Mouse (Mus musculus) adrenal gland, postnatal 10 days (tissue): ENCODE data around the gene Gm3250. TPM values are rescaled to one million over a fixed set of nuclear protein-coding genes. Genes with fewer than 3 reads are reported as not detected.
"Not testable (repeated sequence)": the region's sequence is repeated elsewhere in the genome, so short reads cannot be mapped to it uniquely, and the experiment has no call there.

Source experiments
- DNase-seq: peaks from one replicate; pipeline ENCODE4 v3.0.0; 2021; ENCODE audit warnings: mixed read lengths
- long read RNA-seq, 2 experiments: library from polyadenylated mRNA; stranded (forward); transcript quantifications; one replicate each; pipeline ENCODE4 v2.0.0; 2021
- total RNA-seq, 2 experiments: library from RNA; stranded (reverse); gene quantifications; 2 replicates each; pipeline ENCODE4 v1.2.3; 2021

Gm3250 gene
- total RNA-seq = not detected
- long read RNA-seq, experiment 1 = 0 reads
- long read RNA-seq, experiment 2 = 0 reads

DNA sequence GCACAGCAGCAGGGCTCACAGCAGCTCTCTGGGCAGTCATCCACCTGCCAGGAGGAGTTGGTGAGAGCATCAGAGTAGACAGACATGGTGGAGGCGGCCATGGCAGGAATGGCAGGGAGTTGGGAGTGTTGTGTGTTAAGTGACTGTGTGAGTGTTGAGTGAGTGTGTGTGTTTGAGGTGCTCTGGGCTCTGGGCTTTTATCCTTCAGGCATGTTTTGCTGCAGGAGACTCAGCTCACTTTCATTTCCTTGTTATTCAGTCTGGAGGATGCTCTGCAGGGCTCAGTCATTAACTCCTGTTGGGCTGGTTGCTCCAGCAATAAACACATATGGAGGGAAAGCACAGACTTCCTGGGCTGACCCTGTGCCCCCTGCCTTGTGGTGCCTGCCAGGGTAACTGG is at the start of gene Gm3250:
Gm3250 (minus strand) TSS at position 101 of the 400 bp plus-strand sequence.
- DNase-seq = not testable (repeated sequence)

DNA sequence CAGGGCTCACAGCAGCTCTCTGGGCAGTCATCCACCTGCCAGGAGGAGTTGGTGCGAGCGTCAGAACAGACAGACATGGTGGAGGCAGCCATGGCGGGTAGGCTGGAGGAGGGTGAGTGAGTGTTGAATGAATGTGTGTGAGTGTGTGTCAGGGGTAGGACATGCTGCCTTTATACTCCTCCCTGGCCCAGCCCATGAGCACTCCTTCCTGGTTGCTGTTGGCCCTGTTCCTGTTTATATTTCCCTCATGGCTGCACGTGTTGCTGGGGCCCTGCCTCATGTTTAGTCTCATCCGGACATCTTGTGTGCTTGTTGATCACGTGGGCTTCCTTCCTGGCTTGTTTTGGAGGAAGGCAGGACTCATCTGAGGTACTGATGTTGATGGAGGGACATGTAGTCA is 44.6 kb upstream of the Gm3250 start, which contains the start of gene Krtap10-4:
Krtap10-4 (minus strand) TSS at position 145 of the 400 bp plus-strand sequence.
- no peak for DNase-seq

GRCm38 (mm10) chr10:77819203-77819602 is 36.9 kb upstream of the Gm3250 start:
- DNase-seq = no peak

- no peak for DNase-seq
These were observed 36.2 kb upstream of the Gm3250 start for GRCm38 (mm10) chr10:77818523-77818922.

- peak; percentile 34 for DNase-seq
These were observed 33.2 kb upstream of the Gm3250 start for GRCm38 (mm10) chr10:77815514-77815913.

GRCm38 (mm10) chr10:77814382-77814781 is 32.0 kb upstream of the Gm3250 start, which contains the start of gene Gm2696:
Gm2696 (plus strand) TSS chr10:77814682.
- DNase-seq = no peak

- no peak for DNase-seq
These were observed 29.4 kb upstream of the Gm3250 start, which contains the start of gene Gm9507 for GRCm38 (mm10) chr10:77811743-77812142. Gm9507 (minus strand) TSS chr10:77811843.

- DNase-seq = no peak
These were observed 21.8 kb upstream of the Gm3250 start for GRCm38 (mm10) chr10:77804095-77804494.

- DNase-seq = no peak
These were observed 16.7 kb upstream of the Gm3250 start, which contains the start of gene Gm19668 for GRCm38 (mm10) chr10:77798921-77799508. Gm19668 (minus strand) TSS chr10:77799133.

- not testable (repeated sequence) for DNase-seq
These were observed 16.0 kb upstream of the Gm3250 start for GRCm38 (mm10) chr10:77798164-77798920.

DNA sequence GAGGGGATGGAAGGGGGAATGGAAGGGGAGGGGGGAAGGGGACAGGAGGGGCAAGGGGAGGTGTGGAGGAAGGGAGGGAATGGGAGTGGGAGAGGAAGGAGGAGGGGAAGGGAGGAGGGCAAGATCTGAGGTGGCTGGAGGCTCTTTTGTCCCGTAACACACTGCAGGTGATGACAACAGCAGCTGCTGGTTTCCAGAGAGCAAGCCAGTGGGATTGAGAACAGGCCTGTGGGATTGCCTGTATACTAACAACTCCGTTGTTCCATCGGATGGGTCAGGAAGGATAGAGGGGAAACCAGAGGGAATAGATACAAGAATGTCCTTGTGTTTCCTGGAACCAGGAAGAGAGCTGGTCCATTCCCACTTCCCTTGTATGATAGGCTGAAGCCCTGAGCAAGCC is 15.3 kb upstream of the Gm3250 start:
- DNase-seq = no peak

- no peak for DNase-seq
These were observed 12.6 kb upstream of the Gm3250 start, which contains the start of gene Gm9639 for GRCm38 (mm10) chr10:77794976-77795375. Gm9639 (minus strand) TSS chr10:77795076.

DNA sequence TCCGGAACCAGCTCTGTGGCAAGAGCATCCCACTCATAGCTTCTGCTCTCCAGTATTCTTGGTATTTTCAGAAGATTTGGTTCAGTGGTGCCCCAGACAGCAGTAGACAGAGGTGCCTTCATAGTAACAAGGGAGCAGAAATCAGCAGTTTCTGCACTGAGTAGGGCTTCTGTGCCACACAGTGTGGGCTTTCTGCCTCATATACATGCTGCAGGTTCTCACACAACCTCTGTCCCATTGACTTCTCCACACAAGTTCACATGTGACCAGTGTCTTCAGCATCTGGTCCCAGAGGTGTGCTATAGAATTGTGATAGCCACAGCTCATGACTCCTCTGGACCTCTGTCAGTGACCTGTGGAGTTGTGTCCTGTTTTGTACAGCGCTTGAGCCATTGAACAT is 6.3 kb upstream of the Gm3250 start:
- no peak for DNase-seq

GRCm38 (mm10) chr10:77787876-77788275 is 5.5 kb upstream of the Gm3250 start, which contains the start of gene Gm7137:
Gm7137 (minus strand) TSS chr10:77788200.
- DNase-seq = not testable (repeated sequence)

DNA sequence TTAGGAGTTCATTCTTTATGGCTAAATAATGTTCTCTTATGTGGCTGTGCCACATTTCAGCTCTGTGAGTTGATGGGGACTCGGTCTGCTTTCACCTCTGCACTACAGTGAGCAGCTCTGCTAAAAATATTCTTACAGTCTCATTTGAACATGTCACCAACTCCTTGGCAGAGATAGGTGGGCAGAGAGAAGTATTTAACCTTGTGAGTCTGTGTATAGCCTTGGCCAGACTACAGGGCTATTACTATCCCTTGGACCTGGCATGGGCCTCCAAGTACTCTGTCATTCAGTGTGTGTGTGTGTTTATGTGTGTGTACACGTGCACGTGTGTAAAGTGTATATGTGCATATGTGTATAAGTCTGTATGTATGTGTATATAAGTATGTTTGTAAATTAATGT is 1.1 kb upstream of the Gm3250 start:
- DNase-seq = not testable (repeated sequence)

GRCm38 (mm10) chr10:77776844-77777243 is 5.5 kb downstream of the Gm3250 start, which contains the start of gene Gm7138:
Gm7138 (minus strand) TSS chr10:77776944.
- not testable (repeated sequence) for DNase-seq

GRCm38 (mm10) chr10:77772142-77772541 is 10.2 kb downstream of the Gm3250 start:
- DNase-seq = not testable (repeated sequence)

GRCm38 (mm10) chr10:77771225-77771624 is 11.1 kb downstream of the Gm3250 start, which contains the start of gene Gm3238:
Gm3238 (minus strand) TSS chr10:77771325.
- not testable (repeated sequence) for DNase-seq

GRCm38 (mm10) chr10:77769727-77770126 is 12.6 kb downstream of the Gm3250 start:
- no peak for DNase-seq

DNA sequence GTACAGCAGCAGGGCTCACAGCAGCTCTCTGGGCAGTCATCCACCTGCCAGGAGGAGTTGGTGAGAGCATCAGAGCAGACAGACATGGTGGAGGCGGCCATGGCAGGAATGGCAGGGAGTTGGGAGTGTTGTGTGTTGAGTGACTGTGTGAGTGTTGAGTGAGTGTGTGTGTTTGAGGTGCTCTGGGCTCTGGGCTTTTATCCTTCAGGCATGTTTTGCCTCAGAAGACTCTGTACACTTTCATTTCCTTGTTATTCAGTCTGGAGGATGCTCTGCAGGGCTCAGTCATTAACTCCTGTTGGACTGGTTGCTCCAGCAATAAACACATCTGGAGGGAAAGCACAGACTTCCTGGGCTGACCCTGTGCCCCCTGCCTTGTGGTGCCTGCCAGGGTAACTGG is 22.8 kb downstream of the Gm3250 start, which contains the start of gene Gm3233:
Gm3233 (minus strand) TSS at position 101 of the 400 bp plus-strand sequence.
- DNase-seq = not testable (repeated sequence)

DNA sequence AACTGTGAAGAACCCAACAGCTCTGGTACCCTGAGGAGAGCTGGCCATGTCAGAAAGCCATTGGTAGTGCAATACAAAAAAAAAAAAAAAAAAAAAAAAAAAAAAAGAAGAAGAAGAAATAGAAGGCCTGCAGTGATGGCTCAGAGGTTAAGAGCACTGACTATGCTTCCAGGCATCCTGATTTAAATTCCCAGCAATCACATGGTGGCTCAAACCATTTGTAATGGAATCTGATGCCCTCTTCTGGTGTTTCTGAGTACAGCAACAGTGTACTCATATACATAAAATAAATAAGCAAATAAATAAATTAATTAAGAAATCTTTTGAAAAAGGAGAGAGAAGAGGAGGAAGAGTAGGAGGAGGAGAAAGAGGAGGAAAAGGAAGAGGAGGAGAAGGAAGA is 28.9 kb downstream of the Gm3250 start:
- DNase-seq = no peak

GRCm38 (mm10) chr10:77752312-77752711 is 30.0 kb downstream of the Gm3250 start:
- not testable (repeated sequence) for DNase-seq

DNA sequence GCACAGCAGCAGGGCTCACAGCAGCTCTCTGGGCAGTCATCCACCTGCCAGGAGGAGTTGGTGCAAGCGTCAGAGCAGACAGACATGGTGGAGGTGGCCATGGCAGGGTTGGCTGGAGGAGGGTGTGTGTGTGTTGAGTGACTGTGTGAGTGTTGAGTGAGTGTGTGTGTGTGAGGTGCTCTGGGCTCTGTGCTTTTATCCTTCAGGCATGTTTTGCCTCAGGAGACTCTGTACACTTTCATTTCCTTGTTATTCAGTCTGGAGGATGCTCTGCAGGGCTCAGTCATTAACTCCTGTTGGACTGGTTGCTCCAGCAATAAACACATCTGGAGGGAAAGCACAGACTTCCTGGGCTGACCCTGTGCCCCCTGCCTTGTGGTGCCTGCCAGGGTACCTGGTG is 31.1 kb downstream of the Gm3250 start, which contains the start of gene Gm9736:
Gm9736 (minus strand) TSS at position 101 of the 400 bp plus-strand sequence.
- not testable (repeated sequence) for DNase-seq
